Mouse (Mus musculus): ENCODE measurements at regions not wholly inside any gene's neighbourhood (a gene's known extent, or its start where the extent isn't known, plus 50 kb on each side); places are given as distances from the start of the nearest gene placed in this dataset.

DNA sequence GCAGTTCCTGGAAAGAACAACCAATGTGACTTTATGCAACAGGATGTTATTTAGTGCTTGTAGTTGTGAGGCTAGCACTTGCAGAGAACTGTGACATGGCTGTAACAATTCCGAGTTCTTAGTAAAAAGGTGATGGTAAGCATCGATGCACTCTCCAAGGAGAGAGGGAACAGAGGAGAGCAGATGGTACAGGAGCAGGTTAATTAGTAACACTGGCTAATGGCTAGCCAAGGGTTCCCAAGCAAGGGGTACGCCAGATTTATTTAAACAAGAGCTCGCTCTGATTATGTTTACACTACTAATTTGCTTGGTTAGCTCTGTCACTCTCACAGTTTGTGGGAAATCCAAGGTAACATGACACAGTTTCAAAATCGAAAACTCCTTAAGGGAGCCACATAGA lies 278.0 kb upstream of the Nectin3 start:
- TF ChIP-seq GATA1 (IDR thresholded peaks at IDR 0.05; ENCODE audit: borderline replicate concordance, low read length) = no peak
- no peak for TF ChIP-seq FLI1 (IDR thresholded peaks at IDR 0.05; ENCODE audit: low read length)
